Mouse (Mus musculus): ENCODE data around the gene Timp4. TPM values are rescaled to one million over a fixed set of nuclear protein-coding genes. Genes with fewer than 3 reads are reported as not detected.

Gene Timp4
- polyA plus RNA-seq, 1 experiment from 2014 or later, result 0.05 TPM

Other genes starting within 250 kb of the Timp4 start
- 71.2 and 76.9 TPM in 2 replicates for gene Tamm41, start 214.3 kb downstream of the Timp4 start, polyA plus RNA-seq (2014; fragmentation: Nextera tagmentation; extraction: Ambion mirVana)
- 2.3 and 2.7 TPM in 2 replicates for gene Syn2, start 117.3 kb downstream of the Timp4 start, polyA plus RNA-seq (2014; fragmentation: Nextera tagmentation; extraction: Ambion mirVana)
- gene Gm17482, start 24.9 kb downstream of the Timp4 start, polyA plus RNA-seq (2014; fragmentation: Nextera tagmentation; extraction: Ambion mirVana), result not detected in 2 replicates
- 0.22 and 0.29 TPM in 2 replicates for gene Pparg, start 108.7 kb upstream of the Timp4 start, polyA plus RNA-seq (2014; fragmentation: Nextera tagmentation; extraction: Ambion mirVana)